Mouse (Mus musculus) kidney, adult 11 months (tissue): ENCODE data around the gene Pars2.

Source experiments
- DNase-seq: peaks from one replicate; pipeline ENCODE4 v3.0.0; 2022

Gene Pars2

DNA sequence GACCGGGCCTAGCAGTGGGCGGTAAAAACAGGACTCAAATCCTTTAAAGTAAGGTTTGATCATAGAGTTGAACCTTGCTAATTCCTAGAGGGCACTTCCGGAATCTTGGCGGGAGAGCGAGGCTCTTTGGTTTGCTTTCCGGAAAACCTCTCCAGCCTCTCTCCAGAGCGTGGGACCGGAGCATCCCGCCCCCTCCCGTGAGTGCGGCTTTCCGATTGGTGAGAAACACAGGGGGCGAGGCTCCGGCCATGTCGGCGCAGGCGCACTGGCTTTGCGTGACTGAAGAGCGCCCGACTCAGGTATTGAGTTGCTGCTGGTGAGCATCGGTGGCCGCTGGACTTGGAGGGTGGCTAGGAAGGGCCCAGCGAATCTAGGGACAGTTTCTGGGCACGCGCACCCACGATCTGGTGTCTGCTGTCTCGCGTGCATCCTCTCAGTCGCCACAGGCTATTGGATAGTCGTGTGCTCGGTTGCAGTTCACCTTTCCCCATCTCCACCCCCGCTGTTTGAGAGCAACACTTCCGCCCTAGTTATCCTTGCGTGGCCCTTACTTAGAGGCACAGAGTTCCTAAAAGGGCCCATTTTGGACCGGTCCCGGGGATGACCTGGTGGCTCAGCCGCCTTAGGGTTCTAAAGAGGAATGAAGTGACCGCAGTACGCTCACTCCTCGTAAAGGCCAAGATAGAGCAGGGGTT, at the start of gene Pars2:
Pars2 (plus strand) TSS at position 237 of the 695 bp plus-strand sequence.
- peak; percentile 96 for DNase-seq

DNA sequence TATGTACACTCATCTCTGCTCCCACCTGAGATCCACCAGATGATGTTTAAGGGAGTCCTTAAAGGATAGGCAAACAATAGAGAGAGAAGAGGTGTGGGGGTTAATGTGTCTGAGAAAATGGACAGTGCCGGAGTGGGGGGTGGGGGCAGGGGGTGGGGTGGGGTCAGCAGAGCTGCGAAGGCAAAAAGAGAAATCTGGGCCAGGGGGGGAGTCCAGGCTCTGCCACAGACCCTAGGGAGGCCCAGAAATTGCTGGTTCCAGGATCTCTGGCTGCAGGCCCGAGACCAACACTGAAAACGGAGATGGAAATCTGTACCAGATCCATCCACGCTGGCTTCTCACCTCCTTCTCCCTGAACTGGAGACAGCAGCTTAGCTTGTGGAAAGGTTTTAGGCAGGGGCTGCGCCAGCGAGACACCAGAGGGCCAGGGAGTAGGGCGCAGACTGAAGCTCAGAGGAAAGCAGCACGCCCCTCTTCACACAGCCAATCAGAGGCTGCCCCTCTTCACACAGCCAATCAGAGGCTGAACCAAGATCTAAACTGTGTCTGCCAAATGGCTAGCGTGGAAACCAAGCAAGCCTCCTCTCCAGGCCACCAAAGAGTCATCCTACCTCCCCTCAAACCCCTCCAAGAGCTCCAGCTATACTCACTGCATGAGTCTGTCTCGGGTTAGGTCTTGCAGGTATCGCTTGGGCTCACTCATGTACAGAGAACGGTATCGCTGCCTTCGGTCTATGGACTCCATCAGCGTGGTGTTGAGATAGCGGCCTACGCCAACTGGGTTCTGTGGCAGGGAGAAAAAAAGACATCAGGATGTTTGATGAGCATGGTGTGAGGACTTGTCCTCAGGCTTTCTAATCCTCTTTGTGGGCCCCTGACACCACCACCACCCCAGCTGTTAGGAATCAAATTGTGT, 44.0 kb upstream of the Pars2 start:
- DNase-seq, result no peak

GRCm38 (mm10) chr4:106607905-106608304, 43.0 kb upstream of the Pars2 start:
- DNase-seq, result peak; percentile 34

GRCm38 (mm10) chr4:106613105-106613504, 37.8 kb upstream of the Pars2 start:
- DNase-seq, result no peak

DNA sequence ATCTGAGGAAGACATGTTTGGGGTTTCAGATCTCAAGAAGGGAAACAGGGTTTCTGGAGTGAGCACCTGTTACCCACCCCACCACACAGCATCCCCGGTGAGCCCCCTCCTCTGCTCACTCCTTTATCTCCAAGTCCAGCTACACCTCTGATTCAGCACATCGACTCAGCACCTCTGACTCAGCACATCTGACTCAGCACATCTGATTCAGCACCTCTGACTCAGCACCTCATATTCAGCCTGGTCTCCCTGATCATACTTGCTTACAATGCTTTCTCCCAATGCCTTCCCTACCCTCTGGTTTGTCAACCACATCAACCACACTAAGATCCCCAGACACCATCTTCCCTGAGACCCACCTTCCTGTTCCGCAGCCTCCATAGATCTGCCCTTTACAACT, 37.3 kb upstream of the Pars2 start:
- no peak for DNase-seq

DNA sequence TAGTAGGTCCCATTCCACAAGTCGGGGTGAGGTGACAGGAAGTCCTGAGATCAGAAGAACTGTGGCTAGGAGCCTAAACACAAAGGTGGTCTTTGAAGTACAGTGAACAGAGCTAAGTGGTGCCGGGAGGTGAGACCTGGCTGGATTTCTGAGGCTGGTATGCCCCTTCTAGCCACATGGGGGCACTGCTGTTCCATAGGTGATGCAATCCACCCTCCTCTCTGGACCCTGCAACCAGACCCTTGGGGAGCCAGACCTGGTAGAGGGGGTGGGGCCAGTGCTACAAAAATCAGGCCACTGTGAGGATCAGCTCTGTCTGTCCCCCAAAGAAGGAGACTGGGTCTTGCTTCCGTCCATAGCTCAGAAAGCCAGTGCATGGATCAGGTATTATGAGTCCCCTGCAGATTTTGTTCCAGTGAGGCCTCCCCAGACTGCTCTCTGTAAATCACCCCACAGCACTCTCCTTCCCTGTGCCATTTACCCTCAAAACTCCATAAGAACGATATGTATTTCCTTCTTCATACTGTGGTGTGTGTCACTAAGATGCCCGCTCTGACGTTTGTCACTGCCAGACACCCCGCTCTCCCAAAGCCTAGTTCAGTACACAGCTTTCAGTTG, 36.6 kb upstream of the Pars2 start:
- peak; percentile 61 for DNase-seq

GRCm38 (mm10) chr4:106614881-106615280, 36.0 kb upstream of the Pars2 start:
- DNase-seq, result no peak

DNA sequence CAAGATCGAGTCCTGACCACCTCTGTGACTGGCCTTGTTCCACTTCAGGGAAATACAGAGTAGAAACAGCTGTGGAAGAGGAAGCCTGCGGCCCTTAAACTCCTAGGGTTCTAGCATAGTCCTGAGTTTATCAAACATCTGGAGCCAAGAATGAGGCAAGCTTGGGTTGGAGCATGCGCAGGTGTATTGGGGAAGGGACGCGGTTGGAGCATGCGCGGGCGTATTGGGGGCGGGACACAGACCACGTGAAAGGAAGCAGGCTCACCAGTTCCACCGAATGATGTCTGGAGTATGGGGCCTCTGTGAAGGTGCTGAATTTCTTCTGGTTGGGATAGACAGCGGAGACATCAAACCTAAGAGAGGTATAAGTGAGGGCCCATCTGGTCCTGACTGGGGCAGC, 35.2 kb upstream of the Pars2 start:
- no peak for DNase-seq

DNA sequence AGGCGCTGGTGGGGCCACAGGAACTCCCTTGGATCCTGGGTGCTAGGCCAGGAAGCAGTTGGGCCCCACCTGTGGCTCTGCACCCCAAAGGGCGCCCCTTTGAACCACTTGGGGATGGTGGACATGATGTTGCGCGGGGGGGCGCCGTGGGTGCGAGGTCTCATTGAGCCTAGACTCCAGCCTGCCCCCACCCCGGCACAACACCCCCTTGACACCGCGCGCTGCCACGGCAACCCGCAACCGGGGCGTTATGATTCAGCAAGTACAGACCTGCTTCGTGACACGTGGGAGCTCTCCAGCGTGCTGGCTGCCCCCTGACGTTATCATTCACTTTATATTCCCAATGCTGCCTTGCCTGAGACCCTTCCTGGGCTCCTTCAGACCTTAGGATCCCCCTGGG, 33.8 kb upstream of the Pars2 start, which contains the start of gene Lexm:
Lexm (minus strand) TSS at position 186 of the 400 bp plus-strand sequence.
- no peak for DNase-seq

DNA sequence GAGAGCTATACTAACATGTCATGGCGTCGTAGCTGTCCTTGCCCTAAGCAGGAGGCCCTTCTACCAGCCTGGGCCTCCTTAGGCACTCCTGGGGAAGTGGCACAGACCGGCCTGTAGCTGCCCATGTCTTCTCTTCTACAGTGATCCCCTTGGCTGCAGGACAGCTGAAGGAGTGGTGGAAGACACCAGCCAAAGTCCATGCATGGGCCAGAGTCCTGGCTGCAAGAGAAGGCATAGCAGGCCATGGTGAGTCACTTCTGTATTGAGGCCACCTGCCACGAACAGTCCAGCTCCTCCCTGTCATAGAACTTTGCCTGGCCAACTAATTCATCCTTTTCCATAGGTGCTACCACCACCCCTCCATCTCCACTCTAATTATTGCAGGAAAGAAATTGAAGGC, 32.0 kb upstream of the Pars2 start:
- no peak for DNase-seq

DNA sequence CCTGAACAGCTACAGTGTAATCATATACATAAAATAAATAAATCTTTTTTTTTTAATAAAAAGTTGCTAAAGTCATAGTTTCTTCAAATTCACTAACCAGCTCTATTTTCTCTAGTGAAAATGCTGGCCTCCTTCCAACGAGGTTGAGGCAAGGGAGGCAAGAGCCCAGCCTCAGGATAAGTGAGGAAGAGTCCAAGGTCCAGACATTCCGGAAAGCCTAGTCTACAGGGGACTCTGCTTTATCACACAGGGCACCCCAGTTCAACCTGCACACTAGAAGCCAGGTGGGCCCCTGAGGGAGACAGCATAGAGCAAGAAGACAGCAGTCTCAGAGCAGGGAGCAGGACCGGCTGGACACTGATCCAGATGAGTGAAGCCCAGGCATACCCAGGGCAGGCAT, 29.4 kb upstream of the Pars2 start:
- peak; percentile 42 for DNase-seq

DNA sequence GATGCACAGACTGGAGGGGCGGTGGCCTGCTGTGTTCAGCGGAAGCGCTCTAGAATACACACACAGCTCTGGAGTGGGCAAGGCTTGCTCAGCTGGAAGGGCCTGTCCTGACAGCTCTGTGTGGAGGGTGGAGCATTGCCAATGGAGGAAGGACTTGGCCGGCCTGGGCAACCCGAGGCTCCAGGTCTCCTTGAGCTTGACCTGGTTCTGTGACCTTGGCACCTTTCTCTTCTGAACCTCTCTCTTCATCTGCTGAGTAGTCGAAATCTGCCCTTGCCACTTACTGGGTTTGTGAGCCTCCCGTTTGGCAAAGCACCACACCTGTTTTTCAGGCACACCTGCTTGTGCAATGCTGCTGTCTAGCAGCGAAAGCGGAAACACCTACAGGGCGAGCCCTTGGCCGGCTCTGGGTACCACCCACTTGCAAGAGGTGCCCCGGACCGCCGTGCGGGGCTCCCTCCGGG, 28.8 kb upstream of the Pars2 start, which contains the start of gene Ttc22:
Ttc22 (plus strand) TSS at position 403 of the 464 bp plus-strand sequence.
- peak; percentile 88 for DNase-seq

DNA sequence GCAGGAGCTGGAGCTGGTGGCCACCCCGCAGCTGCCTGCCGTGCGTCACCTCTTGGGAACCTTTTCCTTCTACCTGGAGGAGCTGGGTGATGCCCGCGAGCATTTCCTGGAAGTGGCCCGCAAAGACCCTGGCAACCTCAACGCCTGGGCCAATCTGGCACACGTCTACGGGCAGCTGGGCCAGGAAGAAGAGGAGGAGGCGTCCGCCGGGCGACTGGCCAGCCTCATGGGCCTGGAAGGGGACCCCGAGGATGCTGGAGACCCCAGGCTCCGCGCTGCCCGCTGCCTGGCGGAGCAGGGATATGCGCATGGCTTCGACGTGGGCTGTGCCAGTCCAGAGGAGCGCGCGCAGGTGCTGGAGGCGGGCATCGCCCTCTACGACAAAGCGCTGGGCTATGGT, 28.2 kb upstream of the Pars2 start:
- no peak for DNase-seq

- no peak for DNase-seq
Measured at GRCm38 (mm10) chr4:106624271-106624670, 26.6 kb upstream of the Pars2 start.

GRCm38 (mm10) chr4:106627809-106628208, 23.1 kb upstream of the Pars2 start:
- no peak for DNase-seq

- peak; percentile 82 for DNase-seq
Measured at GRCm38 (mm10) chr4:106628650-106629360, 22.1 kb upstream of the Pars2 start.

DNA sequence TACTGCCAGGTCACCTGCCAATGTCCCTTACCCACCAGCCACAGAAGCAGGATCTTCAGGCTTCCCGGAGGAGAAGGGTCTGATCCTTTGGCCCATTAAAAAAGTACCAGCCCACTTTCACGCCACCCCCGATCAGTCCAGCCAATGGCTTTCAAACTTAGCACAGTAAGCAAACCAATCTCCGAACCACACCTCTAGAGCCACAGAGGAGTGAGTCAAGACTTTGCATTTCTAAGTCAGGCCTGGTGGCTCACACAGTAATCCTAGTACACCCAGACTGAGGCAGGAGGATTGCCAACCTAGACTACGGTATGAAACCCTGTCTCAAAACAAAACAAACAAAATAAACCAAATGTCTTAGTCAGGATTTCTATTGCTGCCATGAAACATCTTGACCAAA, 21.5 kb upstream of the Pars2 start:
- no peak for DNase-seq

GRCm38 (mm10) chr4:106630333-106631220, 20.3 kb upstream of the Pars2 start:
- DNase-seq, result peak; percentile 63

GRCm38 (mm10) chr4:106632313-106632712, 18.6 kb upstream of the Pars2 start:
- DNase-seq, result no peak

DNA sequence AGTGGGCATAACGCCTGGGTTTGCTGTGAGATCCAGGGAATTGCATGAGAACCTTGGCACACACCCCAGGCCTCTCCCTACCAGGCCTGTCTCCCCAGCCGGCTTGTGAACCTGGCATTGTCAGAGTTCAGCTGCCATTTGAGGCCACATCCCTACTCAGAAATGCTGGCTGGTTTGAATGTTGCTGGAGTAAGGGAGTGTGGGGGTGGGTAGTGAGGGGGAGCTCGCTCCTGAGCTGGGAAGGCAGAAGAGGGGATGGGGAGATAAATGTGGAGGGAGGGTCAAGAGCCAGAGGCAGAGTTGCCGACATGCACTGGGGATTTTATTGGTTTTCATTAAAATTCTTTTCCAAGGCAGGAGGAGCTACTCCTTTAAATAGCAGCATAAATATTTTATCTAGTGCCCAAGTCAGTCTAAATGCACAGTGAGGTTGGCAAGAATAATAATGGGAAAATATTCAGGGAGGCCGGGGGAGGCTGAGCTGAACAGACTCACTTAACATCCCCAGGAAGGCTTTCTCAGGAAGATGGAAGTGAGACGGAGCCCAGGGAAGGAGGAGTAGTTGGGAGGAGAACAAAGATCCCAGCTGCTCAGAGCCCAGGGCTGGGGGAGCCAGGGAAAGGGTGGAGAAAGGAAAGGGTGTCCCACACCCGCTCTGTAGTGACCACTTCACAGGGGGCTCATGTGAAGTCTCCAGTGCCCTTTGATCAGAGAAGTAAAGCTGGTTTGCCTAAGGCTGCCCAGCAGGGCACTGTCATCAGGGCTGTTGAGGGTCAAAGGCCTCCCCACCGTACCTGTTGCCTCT, 17.4 kb upstream of the Pars2 start:
- no peak for DNase-seq

DNA sequence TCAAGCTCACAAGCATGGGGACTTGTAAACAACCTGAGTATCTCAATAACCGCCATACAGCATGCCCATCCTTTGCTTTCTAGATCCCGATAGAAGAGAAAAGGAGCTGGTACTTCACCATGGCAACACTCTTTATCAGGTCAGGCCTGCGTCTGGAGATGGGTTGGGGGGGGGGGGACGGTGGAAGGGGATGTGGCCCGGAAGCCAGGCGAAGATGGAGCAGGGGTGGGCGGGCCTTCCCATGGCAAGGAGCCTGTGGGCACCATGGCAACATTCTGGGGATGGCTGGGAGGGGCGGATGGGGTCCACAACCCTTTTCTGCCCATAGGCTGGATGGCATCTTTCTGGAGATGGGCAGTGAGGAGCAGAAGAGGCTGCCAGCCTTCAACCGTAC, 16.8 kb upstream of the Pars2 start:
- DNase-seq, result no peak
